Mouse (Mus musculus): ENCODE measurements around the gene Gm43518. TPM values are rescaled to one million over a fixed set of nuclear protein-coding genes. Genes with fewer than 3 reads are reported as not detected.

The Gm43518 gene
- not detected in 2 replicates for polyA plus RNA-seq (2012; ENCODE audit: insufficient read depth, insufficient read length, missing spikeins)

DNA sequence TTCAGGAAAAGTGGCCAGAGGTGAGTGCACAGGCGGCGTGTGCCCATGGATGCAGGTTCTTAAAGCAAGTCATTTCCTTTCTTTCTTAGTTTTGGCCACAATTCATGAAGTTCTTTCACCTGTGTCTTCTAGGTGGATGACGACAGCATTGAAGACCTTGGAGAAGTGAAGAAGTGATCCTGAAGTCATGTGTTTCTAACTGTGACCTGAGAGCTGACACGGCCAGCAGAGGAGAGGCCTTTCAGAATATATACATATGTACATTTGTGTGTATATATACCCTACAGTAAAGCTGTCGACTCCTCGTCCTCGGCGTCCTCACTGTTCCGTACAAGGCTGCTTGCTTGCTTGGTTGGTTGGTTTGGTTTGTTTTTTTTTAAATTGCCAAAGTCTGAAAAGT lies at the start of gene Gm43518:
Gene Gm43518, plus strand, starts transcription at position 301 of the 400 bp plus-strand sequence.
- Histone ChIP-seq H3K4me3 (ENCODE audit: insufficient read depth, low read length) (no peak within 1 kb of the TSS), H3K4me1 (ENCODE audit: control insufficient read depth, insufficient read depth, low read length) (no peaks in the 10 kb centered on the region), H3K27ac (ENCODE audit: insufficient read depth, low read depth, low read length) (no peak within 1 kb of the TSS)
- TF ChIP-seq POLR2A (IDR thresholded peaks at IDR 0.05; ENCODE audit: borderline replicate concordance, low read depth, low read length) (no peak), CTCF (IDR thresholded peaks at IDR 0.05; ENCODE audit: low read depth, low read length) (no peak)

DNA sequence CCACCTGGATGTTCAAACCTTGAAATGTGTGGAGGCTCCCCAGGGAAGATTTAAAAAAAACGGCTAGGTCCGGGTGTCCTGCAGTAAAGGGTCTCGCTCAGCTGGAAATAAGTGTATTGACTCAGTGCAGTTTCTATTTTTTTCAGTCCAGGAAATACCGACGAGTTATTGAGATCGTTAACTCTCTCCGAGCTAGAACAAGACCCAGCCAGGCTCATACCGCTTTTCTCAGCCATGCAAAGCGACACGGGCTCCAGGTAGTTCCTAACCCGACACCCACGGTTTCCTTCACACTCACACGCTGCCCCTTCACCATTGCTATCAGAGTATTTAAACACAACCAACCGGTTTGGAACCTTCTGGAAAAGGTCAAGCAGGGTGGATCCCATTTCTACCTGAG lies 49.2 kb upstream of the Gm43518 start:
- peaks cover 7% of the 10 kb centered on the region for H3K4me1 ChIP-seq (ENCODE audit: control insufficient read depth, insufficient read depth, low read length)
- H3K4me3 ChIP-seq (ENCODE audit: insufficient read depth, low read length), result no peak overlapping the region
- no peak overlapping the region for H3K27ac ChIP-seq (ENCODE audit: insufficient read depth, low read depth, low read length)
- TF ChIP-seq CTCF (IDR thresholded peaks at IDR 0.05; ENCODE audit: low read depth, low read length) (no peak), POLR2A (IDR thresholded peaks at IDR 0.05; ENCODE audit: borderline replicate concordance, low read depth, low read length) (no peak)

DNA sequence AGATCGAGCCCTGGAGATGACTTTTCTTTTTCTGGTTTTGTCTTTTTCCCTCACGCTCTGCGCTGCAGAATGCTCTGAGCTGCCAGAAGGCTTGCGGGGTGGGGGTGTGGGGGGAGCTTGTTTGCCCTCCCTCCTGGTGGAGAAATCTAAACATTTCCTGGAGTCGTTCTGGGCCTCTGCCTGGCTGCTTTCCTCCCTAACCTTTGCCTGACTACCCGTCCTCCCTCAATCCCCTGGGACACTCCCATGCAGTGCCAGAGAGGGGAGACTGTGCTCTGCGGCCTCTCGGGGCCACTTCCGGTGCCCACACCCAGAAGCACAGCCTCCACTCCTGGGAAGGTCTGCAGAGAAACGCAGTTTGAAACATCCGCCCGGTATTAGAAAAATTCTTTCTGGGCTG lies 47.3 kb upstream of the Gm43518 start, which contains the start of gene Hcar1:
Gene Hcar1, minus strand, starts transcription at position 93 of the 400 bp plus-strand sequence.
- peaks cover 12% of the 10 kb centered on the region for H3K4me1 ChIP-seq (ENCODE audit: control insufficient read depth, insufficient read depth, low read length)
- no peak for TF ChIP-seq CTCF (IDR thresholded peaks at IDR 0.05; ENCODE audit: low read depth, low read length)
- TF ChIP-seq POLR2A (IDR thresholded peaks at IDR 0.05; ENCODE audit: borderline replicate concordance, low read depth, low read length), result no peak
- H3K4me3 ChIP-seq (ENCODE audit: insufficient read depth, low read length), result no peak within 1 kb of the TSS
- H3K27ac ChIP-seq (ENCODE audit: insufficient read depth, low read depth, low read length), result no peak within 1 kb of the TSS

DNA sequence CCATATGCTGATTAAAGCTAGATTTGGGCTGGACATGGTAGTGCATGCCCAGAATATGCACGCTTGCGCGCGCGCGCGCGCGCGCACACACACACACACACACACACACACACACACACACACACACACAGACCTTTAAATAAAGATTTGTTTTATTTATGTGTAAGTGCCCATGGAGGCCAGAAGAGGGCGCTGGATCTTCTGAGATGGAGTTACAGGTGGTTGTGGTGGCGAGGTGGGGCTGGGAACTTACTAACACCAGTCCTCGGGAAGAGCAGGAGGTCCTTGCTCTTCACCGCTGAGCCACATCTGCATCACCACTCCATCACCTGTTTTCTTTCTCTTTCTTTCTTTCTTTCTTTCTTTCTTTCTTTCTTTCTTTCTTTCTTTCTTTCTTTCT lies 46.4 kb upstream of the Gm43518 start:
- Histone ChIP-seq H3K4me3 (ENCODE audit: insufficient read depth, low read length) (no peak overlapping the region), H3K27ac (ENCODE audit: insufficient read depth, low read depth, low read length) (no peak overlapping the region), H3K4me1 (ENCODE audit: control insufficient read depth, insufficient read depth, low read length) (peaks cover 12% of the 10 kb centered on the region)
- TF ChIP-seq POLR2A (IDR thresholded peaks at IDR 0.05; ENCODE audit: borderline replicate concordance, low read depth, low read length), result no peak
- TF ChIP-seq CTCF (IDR thresholded peaks at IDR 0.05; ENCODE audit: low read depth, low read length), result no peak

DNA sequence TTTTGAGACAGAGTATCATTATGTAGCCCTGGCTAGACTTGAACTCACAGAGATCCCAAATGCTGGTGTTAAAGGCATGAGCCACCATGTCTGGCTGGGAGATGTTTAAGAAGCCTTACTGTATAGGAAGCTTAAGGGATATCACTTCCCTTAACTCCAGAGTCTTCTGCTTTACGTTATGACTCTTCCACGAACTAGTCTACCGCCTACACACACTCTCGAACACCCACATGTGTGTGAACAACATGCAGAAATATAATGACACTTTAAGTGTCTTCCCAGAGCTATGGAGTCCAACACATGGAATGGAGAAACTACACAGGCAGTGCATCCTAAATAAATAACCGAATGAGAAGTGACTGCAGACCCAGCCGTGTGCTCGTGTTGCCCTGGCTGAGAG lies 43.3 kb upstream of the Gm43518 start:
- peaks cover 14% of the 10 kb centered on the region for H3K4me1 ChIP-seq (ENCODE audit: control insufficient read depth, insufficient read depth, low read length)
- no peak overlapping the region for H3K4me3 ChIP-seq (ENCODE audit: insufficient read depth, low read length)
- TF ChIP-seq CTCF (IDR thresholded peaks at IDR 0.05; ENCODE audit: low read depth, low read length) (no peak), POLR2A (IDR thresholded peaks at IDR 0.05; ENCODE audit: borderline replicate concordance, low read depth, low read length) (no peak)
- no peak overlapping the region for H3K27ac ChIP-seq (ENCODE audit: insufficient read depth, low read depth, low read length)

DNA sequence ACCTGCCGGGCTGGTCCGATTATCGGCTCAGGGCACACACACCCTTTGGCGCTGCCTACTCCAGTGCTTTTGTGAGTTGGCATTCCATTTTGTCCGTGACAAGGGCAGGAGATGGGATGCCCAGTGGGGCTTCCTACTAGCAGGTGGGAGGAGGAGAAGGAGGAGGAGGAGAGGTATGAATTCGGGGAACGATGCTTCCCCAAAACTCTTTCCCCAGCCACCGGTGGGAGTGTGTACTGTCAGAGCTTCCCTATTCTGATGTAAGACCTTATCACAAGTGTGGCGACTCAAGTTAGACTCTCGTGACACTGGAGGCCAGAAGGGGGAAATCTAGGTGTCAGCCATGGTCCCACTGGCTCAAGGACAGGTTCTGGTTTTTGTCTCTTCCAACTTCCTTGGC lies 42.9 kb upstream of the Gm43518 start:
- TF ChIP-seq CTCF (IDR thresholded peaks at IDR 0.05; ENCODE audit: low read depth, low read length) (no peak), POLR2A (IDR thresholded peaks at IDR 0.05; ENCODE audit: borderline replicate concordance, low read depth, low read length) (no peak)
- H3K4me1 ChIP-seq (ENCODE audit: control insufficient read depth, insufficient read depth, low read length), result peaks cover 14% of the 10 kb centered on the region
- H3K27ac ChIP-seq (ENCODE audit: insufficient read depth, low read depth, low read length), result no peak overlapping the region
- no peak overlapping the region for H3K4me3 ChIP-seq (ENCODE audit: insufficient read depth, low read length)

DNA sequence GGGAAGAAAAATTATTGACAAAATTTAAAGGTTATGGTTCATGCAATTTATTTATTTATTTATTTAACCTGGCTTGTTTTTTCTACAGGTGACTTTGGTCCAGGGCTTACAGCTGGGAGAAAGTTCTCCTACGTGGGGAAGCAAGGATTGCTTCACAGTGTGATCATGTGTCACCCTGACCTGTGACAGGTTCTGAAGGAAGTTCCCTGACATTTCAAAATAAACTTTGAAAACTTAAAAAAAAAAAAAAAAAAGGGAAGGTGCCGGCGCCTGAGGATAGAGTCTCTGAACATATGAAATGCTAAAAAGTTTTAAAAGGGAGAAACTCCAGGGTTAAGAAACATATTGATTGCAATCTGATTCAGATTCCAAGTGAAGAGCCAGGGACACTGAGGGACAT lies 40.9 kb upstream of the Gm43518 start:
- Histone ChIP-seq H3K4me1 (ENCODE audit: control insufficient read depth, insufficient read depth, low read length) (peaks cover 27% of the 10 kb centered on the region), H3K4me3 (ENCODE audit: insufficient read depth, low read length) (no peak overlapping the region), H3K27ac (ENCODE audit: insufficient read depth, low read depth, low read length) (no peak overlapping the region)
- TF ChIP-seq CTCF (IDR thresholded peaks at IDR 0.05; ENCODE audit: low read depth, low read length) (no peak), POLR2A (IDR thresholded peaks at IDR 0.05; ENCODE audit: borderline replicate concordance, low read depth, low read length) (no peak)

DNA sequence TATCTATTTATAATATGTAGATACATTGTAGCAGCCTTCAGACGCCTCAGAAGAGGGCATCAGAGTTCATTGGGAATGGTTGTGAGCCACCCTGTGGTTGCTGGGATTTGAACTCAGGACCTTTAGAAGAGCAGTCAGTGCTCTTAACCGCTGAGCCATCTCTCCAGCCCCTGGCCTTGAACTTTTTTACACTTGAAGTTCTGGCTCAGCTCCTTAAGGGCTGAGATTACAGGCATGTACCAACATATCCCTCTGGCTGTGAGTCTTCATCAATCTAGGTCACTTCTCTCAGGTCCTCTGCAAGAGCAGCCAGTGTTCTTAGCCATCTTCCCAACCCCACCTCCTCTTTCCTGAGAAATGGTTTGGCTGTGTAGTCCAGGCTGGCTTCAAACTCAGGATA lies 36.9 kb upstream of the Gm43518 start:
- Histone ChIP-seq H3K4me3 (ENCODE audit: insufficient read depth, low read length) (no peak overlapping the region), H3K4me1 (ENCODE audit: control insufficient read depth, insufficient read depth, low read length) (peaks cover 42% of the 10 kb centered on the region), H3K27ac (ENCODE audit: insufficient read depth, low read depth, low read length) (no peak overlapping the region)
- TF ChIP-seq CTCF (IDR thresholded peaks at IDR 0.05; ENCODE audit: low read depth, low read length) (no peak), POLR2A (IDR thresholded peaks at IDR 0.05; ENCODE audit: borderline replicate concordance, low read depth, low read length) (no peak)

DNA sequence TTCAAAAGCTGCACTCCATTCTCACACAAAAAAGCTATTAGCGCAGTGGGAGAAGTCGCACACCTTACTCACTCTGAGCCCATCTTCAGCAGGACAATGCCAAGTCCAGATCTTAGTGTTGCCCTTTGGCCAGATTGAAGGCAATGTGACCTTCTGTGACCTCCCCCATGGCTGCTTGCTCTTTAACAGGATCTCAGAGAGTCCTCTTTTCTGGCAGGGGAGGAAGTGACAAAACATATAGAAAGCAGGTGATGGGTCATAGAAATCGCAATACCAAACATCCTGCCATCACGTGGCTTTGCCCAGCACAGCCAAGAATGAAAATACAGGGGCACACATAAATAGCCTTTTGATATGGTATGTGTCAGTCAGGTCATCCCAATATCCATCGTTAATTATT lies 36.2 kb upstream of the Gm43518 start:
- H3K4me1 ChIP-seq (ENCODE audit: control insufficient read depth, insufficient read depth, low read length), result peaks cover 49% of the 10 kb centered on the region
- no peak overlapping the region for H3K27ac ChIP-seq (ENCODE audit: insufficient read depth, low read depth, low read length)
- H3K4me3 ChIP-seq (ENCODE audit: insufficient read depth, low read length), result no peak overlapping the region
- no peak for TF ChIP-seq POLR2A (IDR thresholded peaks at IDR 0.05; ENCODE audit: borderline replicate concordance, low read depth, low read length)
- no peak for TF ChIP-seq CTCF (IDR thresholded peaks at IDR 0.05; ENCODE audit: low read depth, low read length)

DNA sequence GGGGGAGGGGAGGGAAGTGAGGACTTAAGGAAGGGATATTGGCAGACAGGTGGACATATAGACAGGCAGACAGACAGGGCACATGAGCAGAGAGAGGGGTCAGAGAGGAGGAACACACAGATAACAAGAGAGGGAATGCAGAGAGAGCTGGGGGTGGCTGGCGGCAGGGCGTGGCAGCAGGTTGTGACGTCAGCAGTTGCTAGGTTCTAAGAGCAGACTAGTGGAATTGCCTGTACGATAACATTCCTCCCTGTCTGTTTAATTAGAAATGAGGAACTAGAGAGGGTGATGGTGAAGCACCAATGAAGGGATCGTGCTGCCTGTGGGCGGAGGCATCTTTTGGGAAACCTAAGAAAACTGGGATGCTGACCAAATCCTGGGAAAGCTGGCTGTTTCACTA lies 35.5 kb upstream of the Gm43518 start:
- Histone ChIP-seq H3K27ac (ENCODE audit: insufficient read depth, low read depth, low read length) (no peak overlapping the region), H3K4me3 (ENCODE audit: insufficient read depth, low read length) (no peak overlapping the region), H3K4me1 (ENCODE audit: control insufficient read depth, insufficient read depth, low read length) (peaks cover 51% of the 10 kb centered on the region)
- no peak for TF ChIP-seq CTCF (IDR thresholded peaks at IDR 0.05; ENCODE audit: low read depth, low read length)
- no peak for TF ChIP-seq POLR2A (IDR thresholded peaks at IDR 0.05; ENCODE audit: borderline replicate concordance, low read depth, low read length)

DNA sequence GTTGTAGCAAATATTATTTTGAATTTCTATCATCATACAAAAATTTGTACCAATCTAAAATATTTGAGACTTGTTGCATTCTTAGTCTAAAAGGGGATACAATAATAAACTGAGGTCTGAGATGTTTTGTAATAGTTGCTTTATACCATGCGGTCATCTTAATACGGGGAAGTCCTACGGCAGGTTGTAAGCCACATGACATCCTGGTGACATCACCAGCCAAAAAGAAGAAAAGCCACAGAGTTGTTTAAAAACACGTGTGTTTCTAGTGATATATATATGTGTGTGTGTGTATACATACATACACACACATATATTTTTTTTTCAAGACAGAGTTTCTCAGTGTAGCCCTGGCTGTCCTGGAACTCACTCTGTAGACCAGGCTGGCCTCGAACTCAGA lies 33.7 kb upstream of the Gm43518 start:
- no peak for TF ChIP-seq CTCF (IDR thresholded peaks at IDR 0.05; ENCODE audit: low read depth, low read length)
- no peak for TF ChIP-seq POLR2A (IDR thresholded peaks at IDR 0.05; ENCODE audit: borderline replicate concordance, low read depth, low read length)
- H3K4me3 ChIP-seq (ENCODE audit: insufficient read depth, low read length), result no peak overlapping the region
- peaks cover 65% of the 10 kb centered on the region for H3K4me1 ChIP-seq (ENCODE audit: control insufficient read depth, insufficient read depth, low read length)
- H3K27ac ChIP-seq (ENCODE audit: insufficient read depth, low read depth, low read length), result no peak overlapping the region
